Mouse (Mus musculus): ENCODE data around the gene Sprr2k.

DNA sequence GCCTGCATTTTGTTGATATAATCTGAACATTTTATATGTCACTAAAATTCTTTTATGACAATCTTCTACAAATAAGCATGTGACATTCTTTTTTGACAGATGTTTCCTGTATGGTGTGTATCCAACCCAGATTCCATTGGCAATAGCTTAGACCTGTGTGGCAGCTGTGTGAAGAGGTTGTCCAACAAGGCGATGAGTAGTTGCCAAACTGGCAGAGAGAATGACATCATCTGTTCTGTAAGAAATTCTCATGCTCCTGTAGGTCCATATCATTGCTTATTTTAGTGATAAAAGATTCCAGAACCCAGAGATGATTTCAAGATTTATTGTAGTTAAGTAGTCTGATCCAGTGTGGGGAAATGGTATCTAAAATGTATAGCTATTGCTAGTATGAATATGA, 34.2 kb downstream of the Sprr2k start:
- TF ChIP-seq CTCF (IDR thresholded peaks at IDR 0.05; ENCODE audit: borderline replicate concordance, extremely low read depth, insufficient read depth, insufficient read length) (no peak), POLR2A (IDR thresholded peaks at IDR 0.05; ENCODE audit: borderline replicate concordance, extremely low read depth, insufficient read depth, insufficient read length, poor library complexity, severe bottlenecking) (no peak)
